Mouse (Mus musculus) T-helper 2 cell (primary cell): ENCODE results near the gene Utp18.

Experiments
- in situ Hi-C: fragments of 300-600 bp; cut with MboI, MseI; formaldehyde crosslinking; loops from one replicate; pipeline ENCODE4 v1.15.1; 2025; ENCODE audit warnings: high pct_unique_total_duplicates

The Utp18 gene

DNA sequence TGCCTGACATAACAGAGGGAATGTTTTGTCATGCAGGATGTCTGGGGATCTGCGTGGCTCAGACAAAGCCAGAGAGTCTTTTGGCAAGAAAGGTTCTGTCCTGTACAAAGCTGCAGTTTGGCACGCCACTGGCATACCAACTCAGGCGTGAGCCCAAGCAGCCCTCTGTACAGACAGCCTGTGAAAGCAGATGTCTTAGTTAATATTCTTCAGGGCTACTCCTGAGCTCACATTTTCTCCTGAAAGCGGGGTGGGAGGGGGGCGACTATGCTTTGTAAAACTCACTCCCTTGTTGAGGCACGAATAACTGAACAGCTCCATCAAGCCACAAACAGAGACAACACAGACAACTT is 56.3 kb downstream of the Utp18 start:
- in situ Hi-C loops = loop anchor here (10.0 kb wide), 1 partner anchor 695 kb away; no protein-coding TSS in a partner anchor

DNA sequence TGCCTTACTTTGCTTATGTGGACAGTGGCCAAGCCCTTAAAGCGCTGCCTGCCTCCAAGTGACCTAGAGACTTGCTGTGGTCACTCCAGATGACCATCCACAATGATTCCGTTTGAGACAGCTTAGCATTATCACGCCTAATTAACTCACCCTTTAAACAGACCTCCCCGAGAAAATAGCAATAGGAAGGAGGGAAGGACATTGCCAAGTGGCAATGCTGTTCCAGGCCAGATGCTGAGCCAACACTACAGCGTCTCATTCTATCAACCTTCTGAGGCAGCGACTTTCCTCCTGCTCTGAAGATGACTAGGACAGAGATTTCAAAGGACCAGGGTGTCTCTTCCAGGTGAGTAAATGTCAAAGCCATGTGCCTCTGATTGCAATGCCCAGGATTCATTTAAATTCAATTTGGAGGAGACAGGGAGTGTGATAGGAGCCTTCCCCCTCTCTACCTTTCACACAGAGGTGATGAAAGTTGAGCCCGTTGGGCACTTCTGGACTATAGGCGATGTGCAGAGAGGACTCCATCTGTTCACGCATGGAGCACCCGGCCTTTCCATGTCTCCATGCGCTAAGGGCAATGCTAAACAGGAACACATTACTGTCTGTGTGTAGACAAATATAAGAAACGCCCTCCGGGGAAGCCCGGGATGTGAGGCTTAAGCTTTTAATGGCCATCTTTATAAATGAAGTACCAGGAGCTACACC is 56.8 kb downstream of the Utp18 start:
- in situ Hi-C loops = loop anchor here (10.0 kb wide), 1 partner anchor 694 kb away; no protein-coding TSS in a partner anchor

DNA sequence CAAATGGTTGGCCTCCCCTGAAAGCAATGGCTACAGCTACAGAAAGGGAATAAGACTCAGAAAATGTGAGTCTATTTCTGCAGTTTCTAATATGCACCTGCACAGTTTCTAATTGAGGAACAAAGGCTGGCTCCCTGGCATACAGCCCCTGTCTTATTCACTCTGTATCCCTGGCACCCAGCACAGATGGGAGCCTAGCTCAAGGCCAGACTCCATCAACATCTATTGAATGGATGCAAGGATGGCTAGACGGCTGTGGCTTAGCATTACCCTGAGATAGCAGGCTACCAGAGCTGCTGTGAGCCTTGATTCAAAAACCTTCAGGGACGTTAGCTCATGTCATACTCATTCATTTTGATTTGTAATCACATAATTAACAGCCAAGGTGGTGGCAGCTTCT is 63.3 kb downstream of the Utp18 start:
- in situ Hi-C loops = loop anchor here (10.0 kb wide), 1 partner anchor 687 kb away; no protein-coding TSS in a partner anchor

DNA sequence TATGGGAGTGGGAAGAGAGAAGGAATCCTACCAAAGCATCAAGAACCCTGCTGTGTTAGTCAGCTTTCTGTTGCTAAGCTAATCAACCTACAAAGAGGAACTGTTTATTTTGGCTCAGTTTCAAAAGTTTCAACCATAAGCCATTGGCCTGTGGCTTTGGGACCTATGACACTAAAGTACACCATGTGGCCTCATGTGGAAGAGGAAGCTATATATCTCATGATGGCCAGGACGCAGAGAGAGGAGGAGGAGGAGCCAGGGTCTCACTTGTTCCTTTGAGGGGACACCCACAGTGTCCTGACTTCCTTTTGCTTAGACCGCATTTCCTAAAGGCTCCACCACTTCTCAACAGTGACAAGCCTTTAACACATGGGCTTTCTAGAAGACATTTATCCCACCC is 64.0 kb downstream of the Utp18 start:
- in situ Hi-C loops = loop anchor here (10.0 kb wide), 1 partner anchor 687 kb away; no protein-coding TSS in a partner anchor

DNA sequence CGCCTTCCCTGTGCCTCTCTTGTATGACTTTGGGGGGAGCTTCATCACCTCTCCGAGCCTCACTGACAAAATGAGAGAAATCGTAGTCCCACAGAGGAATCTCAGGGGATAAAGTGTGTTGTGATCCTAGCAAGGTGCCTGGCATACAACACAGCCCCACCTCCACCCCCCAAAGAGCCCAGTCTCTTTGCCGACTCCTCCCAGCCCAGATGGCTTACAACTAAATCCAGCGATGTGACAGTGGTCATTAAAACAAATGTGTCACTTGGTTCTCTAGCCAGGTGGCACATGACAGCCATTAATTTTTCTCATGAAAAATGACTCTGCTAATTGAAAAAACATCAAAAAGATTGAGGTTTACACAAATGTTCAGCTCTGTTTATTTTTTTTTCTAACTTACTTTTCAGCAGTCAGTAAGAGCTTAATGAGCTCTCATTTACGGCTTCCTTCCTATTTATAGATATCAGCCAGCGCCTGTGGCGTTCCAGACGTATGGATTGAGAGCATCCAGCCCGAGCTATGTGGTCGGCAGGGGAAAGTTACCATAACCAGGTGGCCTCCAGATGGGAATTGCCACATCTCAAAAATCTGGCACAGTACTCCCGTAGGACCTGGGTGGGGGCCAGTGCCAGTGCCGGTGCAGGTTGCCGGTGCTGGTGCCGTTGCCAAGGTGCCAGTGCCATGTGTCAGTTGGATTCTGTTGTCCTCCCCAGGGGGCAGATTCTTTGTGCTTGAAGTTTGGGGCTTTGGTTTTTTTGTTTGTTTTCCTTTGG is 67.4 kb downstream of the Utp18 start:
- in situ Hi-C loops = no loop called here

DNA sequence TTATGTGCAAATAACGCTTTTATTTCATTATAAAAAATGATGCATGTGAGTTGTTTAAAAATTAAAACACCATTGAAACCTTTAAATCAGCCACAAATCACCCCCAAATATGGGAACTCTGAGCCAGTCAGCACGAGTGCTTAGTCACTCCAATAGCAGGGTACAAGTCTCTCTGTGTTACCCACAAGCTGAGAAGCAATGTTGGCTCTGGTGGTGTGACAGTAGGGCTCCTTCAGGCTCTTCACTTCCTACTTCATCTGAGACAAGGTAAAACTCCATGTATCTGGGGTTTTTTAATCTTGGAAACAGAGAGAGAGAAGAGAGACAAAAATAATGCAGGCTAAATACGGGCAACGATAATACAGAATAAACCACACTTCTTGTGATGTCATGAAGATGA is 72.6 kb downstream of the Utp18 start:
- in situ Hi-C loops = no loop called here

DNA sequence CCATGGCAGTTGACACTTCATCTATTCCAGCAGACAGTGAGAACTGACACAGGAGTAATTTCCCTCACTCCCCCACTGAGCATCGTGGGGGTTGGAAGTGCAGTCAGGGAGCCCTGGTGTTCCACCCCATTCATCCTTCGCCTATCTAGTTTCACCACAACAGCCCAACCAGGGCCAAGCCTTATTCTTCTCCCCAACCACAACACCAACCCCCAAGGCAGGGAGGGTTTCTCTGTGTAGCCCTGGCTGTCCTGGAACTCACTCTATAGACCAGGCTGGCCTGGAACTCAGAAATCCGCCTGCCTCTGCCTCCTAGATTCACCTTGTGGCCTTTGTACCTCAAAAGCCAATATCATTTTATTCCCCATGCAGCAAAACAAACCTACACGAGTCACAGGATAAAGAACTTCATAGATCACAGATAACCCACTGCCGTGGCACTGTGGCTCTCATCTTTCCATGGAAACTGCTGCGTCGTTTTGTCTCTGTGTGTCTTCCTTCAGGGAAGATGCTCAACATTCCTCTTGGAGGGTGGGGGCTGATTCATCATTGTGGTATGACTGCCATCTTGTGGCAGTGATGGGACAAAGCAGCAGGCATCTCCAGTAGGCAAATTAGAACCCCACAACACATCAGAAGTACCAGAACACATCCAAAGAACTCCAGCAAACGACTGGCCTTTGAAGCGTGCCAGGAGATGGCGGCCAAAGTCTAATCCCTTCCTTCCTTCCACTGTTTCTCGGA is 73.3 kb downstream of the Utp18 start:
- in situ Hi-C loops = no loop called here
